Mouse (Mus musculus): ENCODE measurements around the gene Acads. TPM values are rescaled to one million over a fixed set of nuclear protein-coding genes. Genes with fewer than 3 reads are reported as not detected.
"Not testable (repeated sequence)": the region's sequence is repeated elsewhere in the genome, so short reads cannot be mapped to it uniquely, and the experiment has no call there.

Acads gene
- total RNA-seq, 2 experiments from 2014 or later = 8.0 to 8.1 TPM

GRCm38 (mm10) chr5:115126578-115127312, 7.6 kb upstream of the Acads start:
- no peak for DNase-seq (ENCODE audit: extremely low spot score in 1 of 2, low spot score in 1 of 2)

GRCm38 (mm10) chr5:115125211-115125871, 6.2 kb upstream of the Acads start:
- peak; percentile 73 to 80 for DNase-seq (ENCODE audit: extremely low spot score in 1 of 2, low spot score in 1 of 2)

DNA sequence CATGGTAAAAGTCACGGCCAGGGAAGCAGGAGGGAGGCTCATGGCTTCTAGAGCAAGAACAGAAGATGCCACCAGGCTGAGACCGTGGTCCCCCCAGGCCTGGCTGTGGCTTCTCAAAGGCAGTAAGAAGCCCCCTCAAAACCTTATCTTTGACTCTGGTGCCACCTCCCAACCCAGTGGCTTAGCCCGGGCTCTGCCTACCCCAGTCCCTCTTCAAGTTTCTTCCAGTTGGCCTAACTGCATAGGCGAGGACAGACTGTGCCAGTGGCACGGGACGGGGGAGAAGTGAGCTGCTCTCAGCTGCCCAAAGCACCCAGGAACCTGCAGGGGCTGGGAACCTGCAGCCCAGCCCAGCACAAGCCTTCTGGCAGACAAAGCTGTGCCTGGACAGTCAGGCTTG, 5.5 kb upstream of the Acads start:
- no peak for DNase-seq (ENCODE audit: extremely low spot score in 1 of 2, low spot score in 1 of 2)

GRCm38 (mm10) chr5:115120978-115121377, 1.8 kb upstream of the Acads start:
- no peak for DNase-seq (ENCODE audit: extremely low spot score in 1 of 2, low spot score in 1 of 2)

DNA sequence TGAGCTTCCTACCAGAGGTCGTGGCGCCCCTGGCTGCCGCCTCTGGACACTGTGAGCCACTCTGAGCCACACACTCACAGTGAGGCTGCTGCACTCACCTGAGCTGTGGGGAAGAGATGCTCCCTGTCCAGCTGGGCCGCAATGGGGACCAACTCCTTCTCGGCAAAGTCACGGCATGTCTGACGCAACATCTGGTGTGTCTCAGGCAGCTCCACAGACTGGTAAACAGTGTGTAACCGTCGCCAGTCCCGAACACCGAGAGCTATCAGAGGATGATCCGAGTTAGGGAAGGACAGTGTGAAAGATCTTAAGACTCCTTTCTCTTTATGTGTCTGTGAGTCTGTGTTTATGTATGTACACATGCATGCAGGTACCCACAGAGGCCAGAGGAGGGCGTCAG, 1.7 kb downstream of the Acads start:
- DNase-seq (ENCODE audit: extremely low spot score in 1 of 2, low spot score in 1 of 2) = no peak

DNA sequence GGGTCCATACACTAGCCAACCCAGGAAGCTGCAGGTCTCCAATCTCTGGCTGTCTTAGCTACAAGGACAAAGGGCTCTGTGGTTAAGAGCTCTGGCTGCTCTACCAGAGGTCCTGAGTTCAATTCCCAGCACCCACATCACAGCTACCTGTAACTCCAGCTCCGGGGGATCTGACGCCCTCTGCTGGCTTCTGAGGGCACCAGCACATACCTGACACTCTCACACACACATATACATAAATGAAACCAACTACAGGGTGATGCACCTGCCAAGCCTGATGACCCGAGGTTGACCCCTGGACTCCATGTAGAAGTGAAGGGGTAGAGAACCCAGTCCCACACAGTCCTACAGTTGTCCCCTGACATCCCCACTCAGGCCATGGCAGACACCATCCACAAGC, 2.7 kb downstream of the Acads start:
- DNase-seq (ENCODE audit: extremely low spot score in 1 of 2, low spot score in 1 of 2) = no peak

- no peak for DNase-seq (ENCODE audit: extremely low spot score in 1 of 2, low spot score in 1 of 2)
These were observed 4.6 kb downstream of the Acads start for GRCm38 (mm10) chr5:115114501-115114900.

DNA sequence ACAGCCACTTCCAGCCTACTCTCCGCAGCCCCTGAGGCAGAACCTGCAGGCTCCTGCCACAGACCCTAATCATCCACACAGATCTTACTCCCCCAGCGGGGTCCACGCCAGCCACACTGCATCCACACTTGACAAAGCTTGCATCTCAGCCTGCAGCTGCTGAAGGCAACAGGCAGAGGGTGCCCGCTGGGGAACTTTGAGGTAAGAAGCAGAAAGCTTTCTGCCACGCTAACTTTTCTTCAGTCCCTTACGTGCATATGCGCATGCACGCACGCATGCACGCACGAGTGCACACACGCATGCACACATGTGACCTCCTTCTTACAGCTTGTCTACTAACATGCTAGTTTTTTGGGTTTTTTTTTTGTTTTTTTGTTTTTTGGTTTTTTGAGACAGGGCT, 5.9 kb downstream of the Acads start:
- no peak for DNase-seq (ENCODE audit: extremely low spot score in 1 of 2, low spot score in 1 of 2)

GRCm38 (mm10) chr5:115111156-115111555, 8.0 kb downstream of the Acads start:
- no peak for DNase-seq (ENCODE audit: extremely low spot score in 1 of 2, low spot score in 1 of 2)

GRCm38 (mm10) chr5:115103253-115103652, 15.9 kb downstream of the Acads start:
- DNase-seq (ENCODE audit: extremely low spot score in 1 of 2, low spot score in 1 of 2) = not testable (repeated sequence)

DNA sequence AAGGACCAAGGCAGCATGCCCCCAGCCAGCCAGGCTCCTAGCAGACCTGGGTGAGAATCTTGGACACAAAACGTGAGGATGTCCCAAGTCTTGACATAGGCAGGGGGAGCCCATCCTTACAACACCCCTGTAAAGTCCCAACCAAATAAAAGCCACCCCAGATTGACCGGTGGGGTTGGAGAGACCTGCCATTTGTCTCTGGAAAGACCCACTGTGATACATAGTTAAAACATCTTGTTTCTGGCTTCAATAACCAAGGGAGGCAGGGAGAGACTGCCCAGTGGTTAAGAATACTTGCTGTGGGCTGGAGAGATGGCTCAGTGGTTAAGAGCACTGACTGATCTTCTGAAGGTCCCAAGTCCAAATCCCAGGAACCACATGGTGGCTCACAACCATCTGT, 16.9 kb downstream of the Acads start:
- DNase-seq (ENCODE audit: extremely low spot score in 1 of 2, low spot score in 1 of 2) = no peak

- no peak for DNase-seq (ENCODE audit: extremely low spot score in 1 of 2, low spot score in 1 of 2)
These were observed 18.7 kb downstream of the Acads start for GRCm38 (mm10) chr5:115100473-115100872.

DNA sequence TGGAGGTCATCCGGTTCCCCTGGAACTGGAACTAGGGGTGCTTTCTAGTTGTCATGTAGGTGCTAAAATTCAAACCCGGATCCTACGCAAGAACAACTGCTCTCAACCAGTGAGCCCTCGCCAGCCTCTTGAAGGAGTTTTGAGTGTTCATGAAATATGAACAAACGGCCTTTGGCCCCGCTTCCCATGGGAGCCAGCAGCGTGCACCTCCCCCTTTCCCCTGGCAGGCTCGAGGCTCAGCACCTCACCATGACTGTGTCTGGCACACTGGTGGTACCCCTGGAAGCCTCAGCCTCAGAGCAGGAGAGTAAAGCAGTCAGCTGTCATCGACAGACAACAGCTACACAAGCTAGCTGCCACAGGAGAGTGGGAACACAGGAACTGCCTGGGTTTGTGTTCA, 19.2 kb downstream of the Acads start:
- no peak for DNase-seq (ENCODE audit: extremely low spot score in 1 of 2, low spot score in 1 of 2)

- no peak for DNase-seq (ENCODE audit: extremely low spot score in 1 of 2, low spot score in 1 of 2)
These were observed 19.6 kb downstream of the Acads start for GRCm38 (mm10) chr5:115099530-115099929.

DNA sequence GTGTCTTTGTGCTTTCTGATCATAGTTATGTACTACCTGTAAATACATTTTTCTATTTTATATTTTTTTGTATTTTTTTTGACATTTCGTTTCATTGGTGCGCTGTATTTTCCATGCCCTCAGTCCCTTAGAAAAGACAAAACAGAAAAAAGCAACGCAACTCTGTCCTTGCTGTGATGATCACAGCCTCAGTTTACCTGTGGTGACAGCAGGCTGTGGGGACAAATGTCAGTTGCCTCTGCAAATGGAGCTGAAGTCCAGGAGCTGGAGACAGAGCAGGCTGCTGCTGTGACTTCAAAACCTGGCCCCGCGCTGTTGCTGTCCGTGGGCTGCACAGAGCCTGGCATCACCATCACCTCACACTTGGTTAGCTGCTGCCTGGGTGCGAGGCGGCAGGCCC, 21.0 kb downstream of the Acads start, which contains the start of gene Gm10401:
Gene Gm10401 (minus strand): TSS at position 101 of the 400 bp plus-strand sequence.
- DNase-seq (ENCODE audit: extremely low spot score in 1 of 2, low spot score in 1 of 2) = no peak

DNA sequence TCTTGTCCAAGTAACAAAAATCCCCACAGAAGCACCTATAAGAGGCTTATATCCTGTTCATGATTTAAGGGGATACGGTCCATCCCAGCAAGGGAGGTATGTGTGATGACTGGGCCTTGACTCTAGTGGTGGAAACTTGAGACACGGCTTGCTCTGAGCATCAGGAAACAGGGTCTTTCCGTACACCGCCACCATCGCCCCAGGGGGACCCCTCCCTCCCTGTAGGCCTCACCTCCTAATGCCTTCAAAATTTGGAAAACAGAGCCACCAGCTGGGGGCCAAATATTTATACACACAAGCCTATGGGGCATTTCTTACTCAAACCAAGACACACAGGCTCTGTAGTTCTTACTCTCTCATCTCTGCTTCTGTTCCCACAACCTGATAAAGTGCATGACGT, 27.4 kb downstream of the Acads start:
- DNase-seq (ENCODE audit: extremely low spot score in 1 of 2, low spot score in 1 of 2) = no peak

DNA sequence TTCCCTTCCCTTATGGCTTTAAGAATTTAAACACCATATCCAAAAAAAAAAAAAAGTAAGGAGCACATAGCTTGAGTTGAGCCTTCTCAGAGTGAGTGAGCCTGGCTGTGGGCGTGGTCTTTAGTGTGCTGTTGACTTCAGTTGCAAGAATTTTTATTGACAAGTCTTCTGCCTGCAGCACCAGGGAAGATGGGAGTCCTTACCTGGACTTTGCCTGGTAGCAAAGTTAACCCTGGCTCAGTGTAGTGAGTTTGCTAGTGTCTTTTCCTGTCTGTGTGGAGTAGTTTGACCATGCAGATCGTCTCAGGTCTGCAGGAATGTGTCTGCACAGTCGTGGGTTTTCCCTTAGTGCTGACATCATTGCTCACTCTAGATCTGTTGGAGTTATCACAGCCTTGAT, 28.1 kb downstream of the Acads start:
- no peak for DNase-seq (ENCODE audit: extremely low spot score in 1 of 2, low spot score in 1 of 2)

DNA sequence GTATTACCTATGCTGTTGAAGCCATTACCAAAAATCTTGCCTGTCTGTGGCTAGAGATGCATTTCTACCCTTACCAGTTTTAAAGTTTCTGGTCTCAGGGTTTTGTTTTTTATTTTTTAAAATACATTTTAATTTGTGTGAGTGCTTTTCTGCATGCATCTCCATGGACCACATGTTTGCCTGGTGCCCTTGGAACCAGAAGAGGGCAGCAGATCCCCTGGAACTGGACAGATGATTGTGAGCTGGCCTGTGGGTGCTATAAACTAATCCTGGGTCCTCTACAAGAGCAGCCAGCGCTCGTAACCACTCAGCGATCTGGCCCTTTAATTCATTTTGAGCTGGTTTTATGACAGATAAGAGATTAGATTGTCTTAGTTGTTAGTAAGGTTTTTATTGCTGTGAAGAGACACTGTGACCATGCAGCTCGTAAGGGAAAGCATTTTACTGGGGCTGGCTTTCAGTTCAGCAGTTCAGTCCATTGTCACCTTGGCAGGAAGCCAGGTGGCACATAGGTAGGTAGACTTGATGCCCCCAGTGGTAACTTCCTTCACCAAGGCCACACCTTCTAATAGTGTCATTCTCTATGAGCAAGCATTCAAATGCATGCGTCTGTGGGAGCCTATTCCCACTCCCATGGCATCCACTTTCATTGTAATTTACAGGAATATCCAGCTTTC, 29.4 kb downstream of the Acads start:
- no peak for DNase-seq (ENCODE audit: extremely low spot score in 1 of 2, low spot score in 1 of 2)

DNA sequence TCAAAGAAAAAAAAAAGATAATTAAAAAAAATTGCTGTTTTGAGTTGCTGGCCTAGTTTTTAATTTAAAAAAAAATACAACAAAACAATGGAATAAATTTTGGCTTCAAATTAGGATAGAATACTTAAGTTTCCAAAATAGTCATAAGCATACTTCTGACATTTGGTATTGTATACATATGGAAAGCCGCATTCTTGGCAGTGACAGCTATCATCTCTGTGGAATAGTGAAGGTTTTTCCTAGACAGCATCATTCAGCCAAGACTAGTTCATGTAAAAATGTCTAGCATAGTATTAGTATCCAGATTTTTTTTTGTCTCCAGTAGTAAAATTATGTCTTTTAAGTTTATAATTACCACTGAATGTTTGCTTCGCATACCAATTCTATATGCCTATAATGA, 33.5 kb downstream of the Acads start:
- no peak for DNase-seq (ENCODE audit: extremely low spot score in 1 of 2, low spot score in 1 of 2)

GRCm38 (mm10) chr5:115083492-115083891, 35.7 kb downstream of the Acads start:
- DNase-seq (ENCODE audit: extremely low spot score in 1 of 2, low spot score in 1 of 2) = no peak

DNA sequence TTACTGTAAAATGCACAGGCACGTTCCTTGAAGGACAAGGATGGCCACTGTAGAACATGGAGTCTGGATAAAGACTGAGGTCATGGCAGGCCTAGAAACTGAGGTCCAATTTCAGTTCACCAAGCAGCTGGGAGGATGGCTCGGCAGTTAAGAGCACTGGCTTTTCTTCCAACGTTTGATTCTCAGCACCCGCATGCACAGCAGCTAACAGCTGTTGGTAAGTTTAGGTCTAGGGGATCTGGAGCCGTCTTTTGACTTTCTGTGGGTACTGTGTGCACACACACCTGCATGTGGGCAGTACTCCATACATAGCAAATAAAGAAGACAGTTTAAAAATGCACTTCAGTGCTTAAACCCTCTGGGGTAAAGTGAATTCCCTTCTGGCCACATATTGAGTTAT, 37.5 kb downstream of the Acads start:
- no peak for DNase-seq (ENCODE audit: extremely low spot score in 1 of 2, low spot score in 1 of 2)

Measured in layer of hippocampus, postnatal 25 days (tissue).